Mouse (Mus musculus) embryonic facial prominence, embryonic 12.5 days (tissue): Measurements from ENCODE around the gene Rnaseh2c. TPM values are rescaled to one million over a fixed set of nuclear protein-coding genes. Genes with fewer than 3 reads are reported as not detected.
A peak's percentile ranks its signal among the peaks of the same experiment; 100 is the strongest.

Source experiments
- ATAC-seq: fragments of 200-750 bp; cut with Nextera tagmentation; 2 replicates; pipeline ENCODE4 v1.8.0; 2017; ENCODE audit not compliant: insufficient number of reproducible peaks, insufficient read depth, low FRiP score, low TSS enrichment
- H3K27ac ChIP-seq: fragments of 300-500 bp; sonication (generic); 2 replicates; pipeline ENCODE4 v1.5.1; 2016; ENCODE audit warnings: mild to moderate bottlenecking
- H3K27me3 ChIP-seq: fragments of 300-500 bp; sonication (generic); 2 replicates; pipeline ENCODE4 v1.6.1; 2016; ENCODE audit warnings: mild to moderate bottlenecking, moderate library complexity
- H3K36me3 ChIP-seq: fragments of 300-500 bp; sonication (generic); 2 replicates; pipeline ENCODE4 v1.6.1; 2016; ENCODE audit warnings: mild to moderate bottlenecking
- H3K4me1 ChIP-seq: fragments of 300-500 bp; sonication (generic); 2 replicates; pipeline ENCODE4 v1.6.1; 2016
- H3K4me2 ChIP-seq: fragments of 300-500 bp; sonication (generic); replicated peaks from 2 replicates; pipeline ENCODE4 v1.6.1; 2016; ENCODE audit warnings: mild to moderate bottlenecking, moderate library complexity
- H3K4me3 ChIP-seq: fragments of 300-500 bp; sonication (generic); 2 replicates; pipeline ENCODE4 v1.5.1; 2016; ENCODE audit warnings: mild to moderate bottlenecking
- H3K9ac ChIP-seq: fragments of 300-500 bp; sonication (generic); 2 replicates; pipeline ENCODE4 v1.6.1; 2016; ENCODE audit warnings: mild to moderate bottlenecking, moderate library complexity
- H3K9me3 ChIP-seq: fragments of 300-500 bp; sonication (generic); 2 replicates; pipeline ENCODE4 v1.6.1; 2016; ENCODE audit warnings: mild to moderate bottlenecking, moderate library complexity
- WGBS: fragments of 180-500 bp; shearing (Covaris S2); methylation state at CpG from one replicate; pipeline ENCODE4 v1.1.7; 2016; 5-methylcytosine and 5-hydroxymethylcytosine counted together
- polyA plus RNA-seq: library from polyadenylated mRNA; unstranded; fragments of >200 nt; fragmentation: Nextera tagmentation; extraction: Ambion mirVana; gene quantifications from 2 replicates; pipeline ENCODE4 v1.2.1, GENCODE M21; 2016

Gene Rnaseh2c
- polyA plus RNA-seq, 1 experiment from 2014 or later = 148 TPM

GRCm38 (mm10) chr19:5638416-5639005, 36.8 kb downstream of the Rnaseh2c start:
- Histone ChIP-seq H3K36me3 (peaks cover 51% of the 10 kb centered on the region), H3K4me3 (peak overlapping the region; percentile 82), H3K4me1 (peaks cover 15% of the 10 kb centered on the region), H3K4me2 (peak overlapping the region; percentile 88), H3K27ac (peak overlapping the region; percentile 90; the same call in 1 of the 2 replicates), H3K9me3 (no peaks in the 10 kb centered on the region), H3K27me3 (no peaks in the 10 kb centered on the region), H3K9ac (peak overlapping the region; percentile 93)
- 88% methylated on average over 18 of the region's 18 CpGs for WGBS
- ATAC-seq = no peak

DNA sequence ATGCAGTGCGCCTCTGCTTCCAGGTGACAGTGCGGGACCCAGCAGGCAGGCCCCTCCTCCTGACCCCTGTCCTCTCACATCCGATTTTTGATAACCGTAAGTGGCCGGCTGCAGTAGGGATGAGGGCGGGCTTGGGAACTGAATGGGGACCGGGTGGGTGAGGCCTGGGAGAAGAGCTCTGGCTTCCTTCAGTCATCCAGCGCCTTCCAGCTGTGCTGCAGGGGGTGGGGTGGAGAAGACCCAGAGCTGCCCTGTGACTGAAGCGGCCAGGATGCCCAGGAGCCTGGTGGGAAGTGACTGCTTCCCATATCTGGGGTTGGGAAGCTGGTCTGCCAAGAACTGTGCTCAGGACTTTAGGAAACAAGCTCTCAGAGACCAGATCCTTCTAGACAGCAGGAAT, 38.7 kb downstream of the Rnaseh2c start:
- no peak overlapping the region for H3K4me2 ChIP-seq
- no peak overlapping the region for H3K4me3 ChIP-seq
- 79% methylated on average over 9 of the region's 9 CpGs for WGBS
- H3K27me3 ChIP-seq = no peaks in the 10 kb centered on the region
- peaks cover 69% of the 10 kb centered on the region for H3K36me3 ChIP-seq
- H3K4me1 ChIP-seq = peaks cover 15% of the 10 kb centered on the region
- no peak overlapping the region for H3K9ac ChIP-seq
- no peaks in the 10 kb centered on the region for H3K9me3 ChIP-seq
- no peak overlapping the region for H3K27ac ChIP-seq
- ATAC-seq = no peak

DNA sequence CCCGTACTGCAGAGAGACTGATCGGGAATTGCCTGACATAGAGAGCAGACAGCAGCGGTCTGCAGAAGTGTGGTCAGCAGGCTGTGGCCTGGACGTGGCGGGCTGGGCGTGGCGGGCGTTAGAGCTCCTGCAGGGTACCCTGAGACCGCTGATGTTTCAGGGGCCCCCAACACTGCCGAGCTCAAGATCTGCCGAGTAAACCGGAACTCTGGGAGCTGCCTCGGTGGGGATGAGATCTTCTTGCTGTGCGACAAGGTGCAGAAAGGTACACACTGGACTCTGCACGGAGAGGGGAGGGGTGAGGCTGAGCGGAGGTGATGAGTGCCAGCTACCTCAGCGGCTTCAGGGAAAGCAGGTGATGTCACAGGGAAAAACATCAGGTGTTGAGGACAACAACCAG, 39.3 kb downstream of the Rnaseh2c start:
- H3K36me3 ChIP-seq = peaks cover 75% of the 10 kb centered on the region
- no peak for ATAC-seq
- H3K27me3 ChIP-seq = no peaks in the 10 kb centered on the region
- no peak overlapping the region for H3K4me2 ChIP-seq
- no peak overlapping the region for H3K4me3 ChIP-seq
- WGBS = 92% methylated on average over 17 of the region's 17 CpGs
- H3K4me1 ChIP-seq = peaks cover 15% of the 10 kb centered on the region
- H3K27ac ChIP-seq = no peak overlapping the region
- no peak overlapping the region for H3K9ac ChIP-seq
- no peaks in the 10 kb centered on the region for H3K9me3 ChIP-seq

- Histone ChIP-seq H3K4me1 (peaks cover 13% of the 10 kb centered on the region), H3K27me3 (no peaks in the 10 kb centered on the region), H3K9me3 (no peaks in the 10 kb centered on the region), H3K27ac (no peak overlapping the region), H3K4me2 (no peak overlapping the region), H3K4me3 (no peak overlapping the region), H3K9ac (no peak overlapping the region), H3K36me3 (peaks cover 82% of the 10 kb centered on the region)
- 89% methylated on average over 8 of the region's 8 CpGs for WGBS
- ATAC-seq = no peak
Measured at GRCm38 (mm10) chr19:5641641-5642040, 40.0 kb downstream of the Rnaseh2c start.

DNA sequence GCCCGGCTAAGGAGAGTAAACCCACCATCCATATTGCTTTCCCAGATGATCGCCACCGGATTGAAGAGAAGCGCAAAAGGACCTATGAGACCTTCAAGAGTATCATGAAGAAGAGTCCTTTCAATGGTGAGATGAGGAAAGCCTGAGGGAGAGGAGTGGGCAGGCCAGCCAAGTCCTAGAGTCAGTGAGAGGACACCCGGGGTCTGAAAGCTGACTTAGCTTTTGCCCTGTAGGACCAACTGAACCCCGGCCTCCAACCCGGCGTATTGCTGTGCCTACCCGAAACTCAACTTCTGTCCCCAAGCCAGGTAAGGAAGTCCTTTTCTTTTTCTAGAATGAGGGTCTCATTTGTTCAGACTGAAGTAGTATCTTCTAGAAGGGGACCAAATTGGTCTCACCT, 43.6 kb downstream of the Rnaseh2c start:
- H3K27ac ChIP-seq = no peak overlapping the region
- no peak overlapping the region for H3K4me3 ChIP-seq
- H3K27me3 ChIP-seq = no peaks in the 10 kb centered on the region
- H3K9me3 ChIP-seq = no peaks in the 10 kb centered on the region
- peaks cover 76% of the 10 kb centered on the region for H3K36me3 ChIP-seq
- H3K4me1 ChIP-seq = peaks cover 7% of the 10 kb centered on the region; the same call in 1 of the 2 replicates
- WGBS = 97% methylated on average over 9 of the region's 9 CpGs
- H3K9ac ChIP-seq = no peak overlapping the region
- ATAC-seq = no peak
- no peak overlapping the region for H3K4me2 ChIP-seq

- Histone ChIP-seq H3K4me3 (no peak overlapping the region), H3K4me1 (peaks cover 7% of the 10 kb centered on the region; the same call in 1 of the 2 replicates), H3K9ac (no peak overlapping the region), H3K27ac (no peak overlapping the region), H3K4me2 (no peak overlapping the region), H3K9me3 (no peaks in the 10 kb centered on the region), H3K27me3 (no peaks in the 10 kb centered on the region), H3K36me3 (peaks cover 72% of the 10 kb centered on the region)
- 87% methylated on average over 8 of the region's 8 CpGs for WGBS
- ATAC-seq = no peak
Measured at GRCm38 (mm10) chr19:5646731-5647330, 45.2 kb downstream of the Rnaseh2c start.

DNA sequence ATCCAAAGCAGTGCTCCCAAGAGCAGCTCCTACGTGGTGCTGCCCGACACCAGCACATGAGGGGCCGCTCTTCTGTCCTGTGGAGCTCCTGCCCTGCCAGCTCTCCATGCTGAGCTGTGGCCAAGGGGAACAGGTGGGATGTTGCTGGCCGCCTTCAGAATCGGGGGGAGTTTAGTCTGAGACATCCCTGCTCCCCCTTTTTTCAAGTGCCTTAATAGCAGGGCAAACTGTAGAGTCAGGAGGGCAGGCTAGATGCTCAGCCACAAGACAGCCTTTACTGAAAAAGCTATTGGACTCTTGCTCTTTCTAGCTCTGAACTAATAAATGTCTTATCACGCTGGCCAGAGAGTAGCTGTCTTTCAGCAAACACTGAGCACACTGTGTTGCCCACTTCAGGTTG, 46.1 kb downstream of the Rnaseh2c start:
- Histone ChIP-seq H3K27ac (peak overlapping the region; percentile 85), H3K27me3 (no peaks in the 10 kb centered on the region), H3K9ac (0 out of 2 replicates have a peak overlapping the region, but pooled peaks have one; percentile 37), H3K4me1 (peaks cover 7% of the 10 kb centered on the region; the same call in 1 of the 2 replicates), H3K4me3 (no peak overlapping the region), H3K9me3 (no peaks in the 10 kb centered on the region), H3K4me2 (no peak overlapping the region), H3K36me3 (peaks cover 72% of the 10 kb centered on the region)
- ATAC-seq = no peak
- WGBS = 93% methylated on average over 6 of the region's 6 CpGs

DNA sequence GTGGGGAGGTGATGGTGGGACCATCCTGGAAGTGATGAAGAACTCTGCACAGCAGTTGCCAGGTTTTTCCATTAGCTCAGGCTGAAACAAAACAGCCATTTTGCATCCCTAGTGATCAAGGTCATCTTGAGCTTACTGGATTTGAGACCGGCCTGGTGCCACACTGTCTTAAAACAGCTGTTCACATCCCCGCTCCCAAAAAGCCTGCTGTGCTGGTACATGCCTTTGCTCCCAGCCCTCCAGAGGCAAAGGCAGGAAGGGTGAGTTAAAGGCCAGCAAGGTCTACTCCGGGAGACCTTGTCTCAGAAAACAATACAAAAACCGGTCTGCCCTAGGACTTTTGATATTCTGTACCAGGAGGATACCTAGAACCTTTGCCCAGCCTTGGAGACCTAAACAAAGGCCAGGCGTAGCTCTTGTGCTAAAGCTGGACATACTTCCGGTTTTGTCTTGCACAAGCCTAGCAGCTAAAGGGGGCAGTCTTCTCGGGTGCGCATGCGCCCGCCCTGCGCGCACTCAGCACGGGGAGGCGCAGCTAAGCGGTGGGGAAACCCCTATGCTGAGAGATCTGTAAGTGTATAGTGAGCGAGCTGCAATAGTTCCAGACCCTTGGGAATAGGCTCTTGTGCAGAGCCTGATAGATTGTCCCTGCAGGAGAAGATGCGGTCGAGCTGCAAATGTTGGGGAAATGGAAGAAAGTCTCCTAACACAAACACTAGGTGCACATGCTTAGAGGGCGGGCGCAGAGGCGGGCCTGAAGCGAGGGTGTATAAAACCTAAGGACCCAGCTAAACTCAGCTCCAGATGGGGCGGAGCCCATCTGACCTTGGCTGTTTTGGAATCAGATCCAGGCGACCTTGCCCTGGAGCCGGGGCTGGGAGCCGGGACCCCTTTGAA, 47.0 kb downstream of the Rnaseh2c start:
- 9% methylated on average over 26 of the region's 26 CpGs for WGBS
- peaks cover 65% of the 10 kb centered on the region for H3K36me3 ChIP-seq
- H3K27me3 ChIP-seq = 0 out of 2 replicates have a peak, but pooled peaks cover under 1% of the 10 kb centered on the region
- H3K4me2 ChIP-seq = peak overlapping the region; percentile 44
- peak overlapping the region; percentile 17 for H3K4me3 ChIP-seq
- peak overlapping the region; percentile 37; the same call in 1 of the 2 replicates for H3K9ac ChIP-seq
- H3K9me3 ChIP-seq = no peaks in the 10 kb centered on the region
- H3K4me1 ChIP-seq = peaks cover 9% of the 10 kb centered on the region; the same call in 1 of the 2 replicates
- ATAC-seq = peak; percentile 83
- peak overlapping the region; percentile 85 for H3K27ac ChIP-seq

- H3K27me3 ChIP-seq = peaks cover 7% of the 10 kb centered on the region
- 76% methylated on average over 6 of the region's 6 CpGs for WGBS
- no peaks in the 10 kb centered on the region for H3K9me3 ChIP-seq
- H3K27ac ChIP-seq = no peak overlapping the region; the same call in 1 of the 2 replicates
- peaks cover 14% of the 10 kb centered on the region for H3K4me1 ChIP-seq
- H3K4me3 ChIP-seq = peak overlapping the region; percentile 17
- ATAC-seq = no peak
- H3K4me2 ChIP-seq = peak overlapping the region; percentile 44
- peak overlapping the region; percentile 37; the same call in 1 of the 2 replicates for H3K9ac ChIP-seq
- peaks cover 58% of the 10 kb centered on the region for H3K36me3 ChIP-seq
Measured at GRCm38 (mm10) chr19:5649298-5649741, 47.6 kb downstream of the Rnaseh2c start.

GRCm38 (mm10) chr19:5651502-5652274, 50.0 kb downstream of the Rnaseh2c start:
- H3K4me1 ChIP-seq = peaks cover 27% of the 10 kb centered on the region
- peaks cover 27% of the 10 kb centered on the region for H3K27me3 ChIP-seq
- ATAC-seq = no peak
- no peaks in the 10 kb centered on the region for H3K9me3 ChIP-seq
- peaks cover 34% of the 10 kb centered on the region for H3K36me3 ChIP-seq
- no peak overlapping the region for H3K4me2 ChIP-seq
- 57% methylated on average over 13 of the region's 13 CpGs for WGBS
- no peak overlapping the region for H3K9ac ChIP-seq
- H3K27ac ChIP-seq = no peak overlapping the region
- no peak overlapping the region for H3K4me3 ChIP-seq

GRCm38 (mm10) chr19:5652570-5652969, 50.9 kb downstream of the Rnaseh2c start:
- 79% methylated on average over 6 of the region's 6 CpGs for WGBS
- H3K9me3 ChIP-seq = no peaks in the 10 kb centered on the region
- peaks cover 26% of the 10 kb centered on the region for H3K36me3 ChIP-seq
- H3K4me1 ChIP-seq = peaks cover 27% of the 10 kb centered on the region
- ATAC-seq = no peak
- no peak overlapping the region for H3K9ac ChIP-seq
- H3K27me3 ChIP-seq = peaks cover 27% of the 10 kb centered on the region
- H3K4me2 ChIP-seq = no peak overlapping the region
- H3K4me3 ChIP-seq = no peak overlapping the region
- no peak overlapping the region for H3K27ac ChIP-seq
